Mouse (Mus musculus): ENCODE data around the gene Prkci. TPM values are rescaled to one million over a fixed set of nuclear protein-coding genes. Genes with fewer than 3 reads are reported as not detected.
A peak's percentile ranks its signal among the peaks of the same experiment; 100 is the strongest.

Gene Prkci
- polyA plus RNA-seq, 1 experiment from 2014 or later = 23.9 TPM

- Histone ChIP-seq H3K36me3 (no peaks in the 10 kb centered on the region), H3K27me3 (ENCODE audit: insufficient read depth, poor library complexity, severe bottlenecking) (no peaks in the 10 kb centered on the region), H3K9me3 (no peaks in the 10 kb centered on the region), H3K4me3 (no peak overlapping the region), H3K4me1 (replicated peaks) (peaks cover 15% of the 10 kb centered on the region), H3K27ac (peak overlapping the region; percentile 64; the same call in 1 of the 2 replicates)
- WGBS = 82% methylated on average over 8 of the region's 8 CpGs
- DNase-seq (ENCODE audit: low spot score) = no peak
Measured at GRCm38 (mm10) chr3:31060745-31061102, 65.2 kb downstream of the Prkci start.

DNA sequence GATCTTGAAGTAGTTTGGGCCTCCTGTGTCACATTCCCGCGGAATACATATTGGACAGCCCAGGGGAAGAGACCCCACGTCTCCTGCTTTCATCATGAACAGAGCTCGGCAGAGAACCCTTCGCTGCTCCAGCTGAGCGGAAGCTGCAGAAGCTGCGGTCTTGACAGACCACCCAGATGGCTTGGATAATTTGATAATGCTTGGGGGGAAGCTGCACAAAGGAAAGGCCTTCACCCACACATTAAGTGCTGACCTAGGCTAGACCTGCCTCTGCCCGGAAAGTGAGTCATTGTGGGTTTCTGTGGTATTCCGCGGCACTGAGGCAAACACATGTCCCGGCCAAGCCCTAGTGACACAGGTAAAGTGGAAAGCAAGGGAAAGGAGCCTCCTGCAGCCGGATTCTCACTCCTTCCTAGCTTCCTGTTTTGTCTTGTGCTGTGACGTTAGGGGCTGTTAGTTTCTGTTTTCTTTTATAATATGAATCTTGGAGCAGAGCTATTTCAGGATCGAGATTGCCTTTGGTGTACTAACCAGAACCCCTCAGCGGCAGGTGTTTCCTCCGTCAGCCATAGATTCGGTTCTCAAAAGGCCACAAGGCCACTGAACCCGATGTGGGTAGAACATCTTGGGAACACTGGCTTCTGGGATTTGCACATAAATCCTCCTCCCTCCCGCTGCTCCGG is 65.7 kb downstream of the Prkci start:
- peak; percentile 13 for DNase-seq (ENCODE audit: low spot score)
- Histone ChIP-seq H3K27me3 (ENCODE audit: insufficient read depth, poor library complexity, severe bottlenecking) (no peaks in the 10 kb centered on the region), H3K4me3 (no peak overlapping the region), H3K36me3 (no peaks in the 10 kb centered on the region), H3K27ac (peak overlapping the region; percentile 64; the same call in 1 of the 2 replicates), H3K9me3 (no peaks in the 10 kb centered on the region), H3K4me1 (replicated peaks) (peaks cover 14% of the 10 kb centered on the region)
- 65% methylated on average over 20 of the region's 20 CpGs for WGBS

- Histone ChIP-seq H3K4me1 (replicated peaks) (peaks cover 12% of the 10 kb centered on the region), H3K4me3 (no peak overlapping the region), H3K36me3 (no peaks in the 10 kb centered on the region), H3K27me3 (ENCODE audit: insufficient read depth, poor library complexity, severe bottlenecking) (no peaks in the 10 kb centered on the region), H3K27ac (no peak overlapping the region), H3K9me3 (no peaks in the 10 kb centered on the region)
- 74% methylated on average over 4 of the region's 4 CpGs for WGBS
- DNase-seq (ENCODE audit: low spot score) = no peak
Measured at GRCm38 (mm10) chr3:31061786-31062120, 66.2 kb downstream of the Prkci start.

GRCm38 (mm10) chr3:31062325-31062724 is 66.8 kb downstream of the Prkci start:
- Histone ChIP-seq H3K27me3 (ENCODE audit: insufficient read depth, poor library complexity, severe bottlenecking) (no peaks in the 10 kb centered on the region), H3K36me3 (no peaks in the 10 kb centered on the region), H3K4me1 (replicated peaks) (peaks cover 12% of the 10 kb centered on the region), H3K4me3 (no peak overlapping the region), H3K27ac (no peak overlapping the region), H3K9me3 (no peaks in the 10 kb centered on the region)
- no peak for DNase-seq (ENCODE audit: low spot score)
- WGBS = 91% methylated on average over 7 of the region's 7 CpGs

DNA sequence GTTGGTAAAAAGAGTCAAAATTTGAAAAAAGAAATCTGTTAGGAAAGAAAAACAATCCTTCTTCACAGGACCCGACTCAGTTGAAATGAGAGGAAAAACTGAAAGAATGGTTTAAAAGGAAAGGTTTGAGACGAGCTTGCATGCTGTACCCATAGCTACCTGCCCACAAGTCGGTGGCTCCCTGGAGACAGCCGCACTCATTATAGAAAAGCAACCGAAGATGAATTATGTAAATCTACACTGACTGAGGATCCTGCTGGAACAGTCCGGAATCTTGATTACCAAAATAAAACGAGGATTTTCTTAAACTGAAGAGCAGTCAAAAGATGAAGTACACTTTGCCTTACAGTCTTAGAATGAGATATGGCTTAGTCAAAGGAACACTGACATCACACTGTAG is 72.9 kb downstream of the Prkci start:
- H3K36me3 ChIP-seq = no peaks in the 10 kb centered on the region
- no peaks in the 10 kb centered on the region for H3K27me3 ChIP-seq (ENCODE audit: insufficient read depth, poor library complexity, severe bottlenecking)
- H3K4me1 ChIP-seq (replicated peaks) = no peaks in the 10 kb centered on the region
- H3K4me3 ChIP-seq = no peak overlapping the region
- H3K27ac ChIP-seq = no peak overlapping the region
- DNase-seq (ENCODE audit: low spot score) = no peak
- WGBS = 92% methylated on average over 7 of the region's 7 CpGs
- no peaks in the 10 kb centered on the region for H3K9me3 ChIP-seq

GRCm38 (mm10) chr3:31071804-31072203 is 76.3 kb downstream of the Prkci start:
- 92% methylated on average over 14 of the region's 14 CpGs for WGBS
- no peak overlapping the region for H3K4me3 ChIP-seq
- no peak for DNase-seq (ENCODE audit: low spot score)
- no peaks in the 10 kb centered on the region for H3K27me3 ChIP-seq (ENCODE audit: insufficient read depth, poor library complexity, severe bottlenecking)
- no peak overlapping the region for H3K27ac ChIP-seq
- H3K36me3 ChIP-seq = no peaks in the 10 kb centered on the region
- no peaks in the 10 kb centered on the region for H3K9me3 ChIP-seq
- no peaks in the 10 kb centered on the region for H3K4me1 ChIP-seq (replicated peaks)

- H3K27me3 ChIP-seq (ENCODE audit: insufficient read depth, poor library complexity, severe bottlenecking) = no peaks in the 10 kb centered on the region
- WGBS = 72% methylated on average over 11 of the region's 11 CpGs
- DNase-seq (ENCODE audit: low spot score) = no peak
- H3K27ac ChIP-seq = no peak overlapping the region
- H3K4me3 ChIP-seq = no peak overlapping the region
- no peaks in the 10 kb centered on the region for H3K9me3 ChIP-seq
- H3K36me3 ChIP-seq = no peaks in the 10 kb centered on the region
- H3K4me1 ChIP-seq (replicated peaks) = no peaks in the 10 kb centered on the region
Measured at GRCm38 (mm10) chr3:31075808-31076207, 80.3 kb downstream of the Prkci start.

DNA sequence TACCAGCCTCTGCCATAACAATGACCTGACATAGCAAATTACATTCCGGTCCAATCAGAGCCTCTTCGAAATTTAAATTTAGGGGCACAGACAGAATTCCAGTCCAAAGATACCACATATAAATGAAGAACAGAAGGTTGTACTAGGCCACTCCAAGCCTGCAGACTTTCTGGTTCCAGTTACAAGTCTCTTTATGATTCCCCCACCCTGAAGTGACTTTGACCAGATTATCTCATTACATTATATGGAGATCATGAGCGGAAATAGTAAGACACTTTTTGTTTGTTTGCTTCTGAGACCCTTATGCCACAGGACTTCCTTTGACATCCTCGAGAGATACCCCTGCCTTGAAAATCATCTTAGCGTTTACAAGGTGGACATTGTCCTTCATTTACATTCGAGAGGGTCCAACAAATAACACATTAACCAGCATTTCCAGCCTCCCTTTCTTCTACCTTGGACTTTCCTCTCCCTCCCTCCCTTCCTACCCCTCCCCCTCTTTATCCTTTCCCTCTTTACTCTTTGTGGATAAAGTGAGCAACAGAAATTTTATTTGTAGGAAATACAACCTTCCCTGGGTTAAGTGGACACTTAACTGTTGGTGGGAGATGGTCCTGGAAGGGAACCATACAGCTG is 81.6 kb downstream of the Prkci start:
- 84% methylated on average over 6 of the region's 6 CpGs for WGBS
- DNase-seq (ENCODE audit: low spot score) = no peak

GRCm38 (mm10) chr3:31079450-31079849 is 83.9 kb downstream of the Prkci start:
- Histone ChIP-seq H3K36me3 (no peaks in the 10 kb centered on the region), H3K4me1 (replicated peaks) (peaks cover 4% of the 10 kb centered on the region), H3K9me3 (no peaks in the 10 kb centered on the region), H3K27me3 (ENCODE audit: insufficient read depth, poor library complexity, severe bottlenecking) (no peaks in the 10 kb centered on the region), H3K27ac (no peak overlapping the region), H3K4me3 (no peak overlapping the region)
- no peak for DNase-seq (ENCODE audit: low spot score)
- WGBS = 86% methylated on average over 10 of the region's 10 CpGs

More for the DNA sequence above, 81.6 kb downstream of the Prkci start:
- Histone ChIP-seq H3K27ac (no peak overlapping the region), H3K4me1 (replicated peaks) (no peaks in the 10 kb centered on the region), H3K36me3 (no peaks in the 10 kb centered on the region), H3K27me3 (ENCODE audit: insufficient read depth, poor library complexity, severe bottlenecking) (no peaks in the 10 kb centered on the region), H3K4me3 (no peak overlapping the region), H3K9me3 (no peaks in the 10 kb centered on the region)

DNA sequence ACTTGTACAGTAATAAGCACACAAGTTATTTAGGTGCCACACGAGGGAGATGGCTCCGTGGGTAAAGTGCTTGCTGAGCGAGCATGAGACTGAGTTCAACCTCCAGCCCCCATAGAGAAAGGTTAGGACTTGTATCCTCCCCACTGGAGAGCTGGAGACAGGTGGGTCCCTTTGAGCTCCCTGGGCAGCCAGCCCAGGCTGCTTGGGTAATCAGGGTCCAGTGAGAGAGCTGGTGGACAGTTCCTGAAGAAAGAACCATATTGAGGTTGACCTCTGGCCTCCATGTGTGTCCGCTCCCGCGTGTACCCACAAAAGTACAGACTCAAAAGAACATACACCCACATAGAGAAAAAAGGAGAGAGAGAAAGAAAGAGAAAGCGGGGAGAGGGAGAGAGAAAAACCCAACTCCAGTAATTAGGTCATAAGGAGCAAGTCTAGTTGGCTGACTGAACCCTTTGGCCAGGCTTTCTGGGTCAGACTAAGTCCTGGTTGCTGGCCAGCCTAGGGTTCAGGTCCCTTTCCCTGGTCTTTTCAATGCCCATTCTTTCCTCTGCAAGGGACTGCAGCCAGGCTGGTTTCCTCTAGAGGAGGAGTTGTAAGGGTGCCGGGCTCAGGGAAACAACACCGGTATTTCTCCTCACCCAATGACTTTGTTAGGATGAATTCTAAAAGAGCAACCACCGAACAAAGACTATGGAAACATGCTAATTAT is 85.4 kb downstream of the Prkci start:
- H3K4me1 ChIP-seq (replicated peaks) = peaks cover 4% of the 10 kb centered on the region
- DNase-seq (ENCODE audit: low spot score) = no peak
- H3K36me3 ChIP-seq = no peaks in the 10 kb centered on the region
- H3K27me3 ChIP-seq (ENCODE audit: insufficient read depth, poor library complexity, severe bottlenecking) = no peaks in the 10 kb centered on the region
- 0 out of 2 replicates have a peak overlapping the region, but pooled peaks have one; percentile 24 for H3K27ac ChIP-seq
- no peak overlapping the region for H3K4me3 ChIP-seq
- 88% methylated on average over 10 of the region's 10 CpGs for whole genome bisulfite sequencing
- H3K9me3 ChIP-seq = no peaks in the 10 kb centered on the region

- DNase-seq (ENCODE audit: low spot score) = no peak
- WGBS = 91% methylated on average over 12 of the region's 13 CpGs
- H3K36me3 ChIP-seq = no peaks in the 10 kb centered on the region
- H3K27me3 ChIP-seq (ENCODE audit: insufficient read depth, poor library complexity, severe bottlenecking) = no peaks in the 10 kb centered on the region
- H3K9me3 ChIP-seq = no peaks in the 10 kb centered on the region
- peaks cover 10% of the 10 kb centered on the region for H3K4me1 ChIP-seq (replicated peaks)
- no peak overlapping the region for H3K27ac ChIP-seq
- H3K4me3 ChIP-seq = no peak overlapping the region
Measured at GRCm38 (mm10) chr3:31082838-31083506, 87.4 kb downstream of the Prkci start.

DNA sequence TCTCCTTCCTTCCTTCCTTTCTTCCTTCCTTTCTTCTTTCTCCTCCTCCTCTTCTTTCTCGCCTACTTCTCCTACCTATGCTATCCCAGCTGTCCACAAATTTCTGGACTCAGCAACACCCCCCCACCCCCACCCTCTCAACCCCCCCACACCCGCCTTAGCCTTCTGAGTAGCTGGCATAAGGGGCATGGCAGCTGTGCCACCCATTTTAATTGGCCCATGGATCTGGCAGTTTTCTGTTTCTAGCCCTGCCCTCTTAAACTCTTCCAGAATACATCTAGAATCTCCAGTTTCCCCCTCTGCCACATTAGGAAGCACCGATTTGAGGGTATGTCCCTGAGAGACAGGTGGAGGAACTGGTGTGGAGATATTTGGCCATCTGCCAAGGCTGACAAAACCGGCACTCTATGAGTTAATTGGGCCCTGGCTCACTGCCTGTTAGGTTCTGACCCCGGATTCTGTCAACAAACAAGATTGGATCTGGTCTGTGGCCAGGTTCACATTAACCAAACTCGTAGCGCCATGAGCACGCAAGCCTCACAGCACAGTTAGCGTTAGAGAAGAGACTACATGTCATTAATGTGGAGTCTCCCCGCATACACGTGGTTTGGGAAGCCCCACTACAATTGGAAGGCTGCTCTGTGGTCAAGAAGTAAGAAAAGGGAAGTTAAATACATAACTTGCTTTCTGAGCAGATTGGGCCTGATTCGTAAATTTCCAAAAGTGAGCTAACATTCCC is 88.1 kb downstream of the Prkci start:
- no peak overlapping the region for H3K4me3 ChIP-seq
- DNase-seq (ENCODE audit: low spot score) = no peak
- WGBS = 72% methylated on average over 12 of the region's 12 CpGs
- H3K36me3 ChIP-seq = no peaks in the 10 kb centered on the region
- peaks cover 11% of the 10 kb centered on the region for H3K4me1 ChIP-seq (replicated peaks)
- H3K27me3 ChIP-seq (ENCODE audit: insufficient read depth, poor library complexity, severe bottlenecking) = no peaks in the 10 kb centered on the region
- 0 out of 2 replicates have a peak overlapping the region, but pooled peaks have one; percentile 16 for H3K27ac ChIP-seq
- H3K9me3 ChIP-seq = no peaks in the 10 kb centered on the region
